Mouse (Mus musculus) midbrain, embryonic 11.5 days (tissue): Measurements from ENCODE around the gene Irs1. TPM values are rescaled to one million over a fixed set of nuclear protein-coding genes. Genes with fewer than 3 reads are reported as not detected.

Experiments used
- ATAC-seq: fragments of 200-750 bp; cut with Nextera tagmentation; 2 replicates; pipeline ENCODE4 v1.8.0; 2017; ENCODE audit warnings: moderate TSS enrichment, moderate library complexity; ENCODE audit not compliant: low FRiP score
- DNase-seq: peaks from one replicate; pipeline ENCODE4 v3.0.0; 2015; ENCODE audit warnings: low spot score; ENCODE audit errors: missing footprints
- H3K27ac ChIP-seq: fragments of 300-500 bp; sonication (generic); 2 replicates; pipeline ENCODE4 v1.5.1; 2014; ENCODE audit warnings: low read depth, low read length
- H3K27me3 ChIP-seq: fragments of 300-500 bp; sonication (generic); 2 replicates; pipeline ENCODE4 v1.6.1; 2014; ENCODE audit warnings: mild to moderate bottlenecking, low read length, moderate library complexity, mixed read lengths; ENCODE audit not compliant: control insufficient read depth, insufficient read depth
- H3K36me3 ChIP-seq: fragments of 300-500 bp; sonication (generic); 2 replicates; pipeline ENCODE4 v1.6.1; 2014; ENCODE audit warnings: mild to moderate bottlenecking, low read length, moderate library complexity, mixed read lengths; ENCODE audit not compliant: control insufficient read depth, insufficient read depth
- H3K4me1 ChIP-seq: fragments of 300-500 bp; sonication (generic); 2 replicates; pipeline ENCODE4 v1.6.1; 2014; ENCODE audit warnings: low read length; ENCODE audit not compliant: control insufficient read depth, insufficient read depth
- H3K4me2 ChIP-seq: fragments of 300-500 bp; sonication (generic); 2 replicates; pipeline ENCODE4 v1.6.1; 2014; ENCODE audit warnings: mild to moderate bottlenecking, moderate library complexity
- H3K4me3 ChIP-seq: fragments of 300-500 bp; sonication (generic); 2 replicates; pipeline ENCODE4 v1.5.1; 2014; ENCODE audit warnings: low read depth, low read length
- H3K9ac ChIP-seq: fragments of 300-500 bp; sonication (generic); 2 replicates; pipeline ENCODE4 v1.6.1; 2014; ENCODE audit warnings: low read length
- H3K9me3 ChIP-seq: fragments of 300-500 bp; sonication (generic); 2 replicates; pipeline ENCODE4 v1.6.1; 2016; ENCODE audit warnings: low read length; ENCODE audit not compliant: control insufficient read depth
- WGBS: fragments of 180-500 bp; shearing (Covaris S2); extraction: QIAGEN DNeasy Blood & Tissue Kit; methylation state at CpG from one replicate; pipeline ENCODE4 v1.1.7; 2014; 5-methylcytosine and 5-hydroxymethylcytosine counted together
- polyA plus RNA-seq: library from polyadenylated mRNA; unstranded; fragments of >200 nt; fragmentation: Nextera tagmentation; extraction: Ambion mirVana; gene quantifications from 2 replicates; pipeline ENCODE4 v1.2.1, GENCODE M21; 2014

Gene Irs1
- polyA plus RNA-seq, 1 experiment from 2014 or later: 5.9 TPM

DNA sequence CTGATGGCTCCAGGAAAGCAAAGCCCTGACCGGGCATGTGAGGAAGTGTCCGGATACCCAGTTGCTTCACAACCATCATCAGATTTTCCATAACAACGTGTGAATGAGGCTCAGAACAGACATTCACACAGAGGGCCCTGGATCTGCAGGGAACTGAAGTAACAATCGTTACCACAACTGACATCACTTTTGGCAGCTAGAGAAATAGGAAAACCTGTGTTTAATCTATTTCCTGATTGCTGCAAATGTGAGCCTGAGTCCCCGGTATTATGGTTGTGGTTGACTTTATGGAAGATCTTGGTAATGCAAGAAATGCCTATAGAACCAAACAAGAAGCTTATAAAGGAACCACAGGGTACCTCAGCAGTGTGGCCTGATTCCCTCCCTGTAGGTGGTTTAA lies 46.2 kb downstream of the Irs1 start:
- no peak overlapping the region for H3K27ac ChIP-seq
- H3K9me3 ChIP-seq: no peaks in the 10 kb centered on the region
- H3K27me3 ChIP-seq: no peaks in the 10 kb centered on the region
- no peak for ATAC-seq
- H3K4me3 ChIP-seq: no peak overlapping the region
- no peak for DNase-seq
- H3K9ac ChIP-seq: no peak overlapping the region
- H3K4me2 ChIP-seq: no peak overlapping the region
- 87% methylated on average over 5 of the region's 5 CpGs for WGBS
- H3K4me1 ChIP-seq: peaks cover 2% of the 10 kb centered on the region; the same call in 1 of the 2 replicates
- no peaks in the 10 kb centered on the region; the same call in 1 of the 2 replicates for H3K36me3 ChIP-seq

DNA sequence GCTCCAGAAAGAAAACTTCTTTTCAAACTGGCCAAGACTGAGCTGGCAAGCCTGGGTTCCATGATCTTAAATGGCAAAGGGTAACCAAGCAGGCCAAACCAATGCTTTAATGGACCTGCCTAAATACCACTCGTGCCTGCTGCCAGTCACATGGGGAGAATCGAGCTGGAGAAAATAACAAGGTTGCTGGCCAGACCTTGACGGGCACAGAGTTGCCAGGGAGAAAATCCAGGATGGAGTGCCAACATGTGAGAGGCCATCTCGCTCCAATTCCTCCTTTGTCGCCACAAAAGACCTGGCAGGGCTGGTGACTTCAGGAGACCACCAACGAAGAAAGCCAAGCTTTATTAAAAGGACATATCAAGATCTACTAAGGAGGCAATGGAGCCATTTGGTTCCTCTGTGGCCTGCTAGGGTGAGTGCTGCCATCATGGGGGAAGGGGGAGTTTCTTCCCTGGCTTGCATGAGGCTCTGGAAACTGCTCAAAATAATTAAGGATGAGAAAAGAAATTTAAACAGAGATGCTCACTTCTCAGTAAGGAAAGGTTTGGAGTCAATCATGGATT lies 47.9 kb downstream of the Irs1 start:
- ATAC-seq: no peak
- Histone ChIP-seq H3K4me1 (peaks cover 2% of the 10 kb centered on the region; the same call in 1 of the 2 replicates), H3K27ac (no peak overlapping the region), H3K4me2 (no peak overlapping the region), H3K4me3 (no peak overlapping the region), H3K27me3 (no peaks in the 10 kb centered on the region), H3K9ac (no peak overlapping the region), H3K9me3 (no peaks in the 10 kb centered on the region), H3K36me3 (no peaks in the 10 kb centered on the region; the same call in 1 of the 2 replicates)
- no peak for DNase-seq
- 83% methylated on average over 6 of the region's 6 CpGs for WGBS

DNA sequence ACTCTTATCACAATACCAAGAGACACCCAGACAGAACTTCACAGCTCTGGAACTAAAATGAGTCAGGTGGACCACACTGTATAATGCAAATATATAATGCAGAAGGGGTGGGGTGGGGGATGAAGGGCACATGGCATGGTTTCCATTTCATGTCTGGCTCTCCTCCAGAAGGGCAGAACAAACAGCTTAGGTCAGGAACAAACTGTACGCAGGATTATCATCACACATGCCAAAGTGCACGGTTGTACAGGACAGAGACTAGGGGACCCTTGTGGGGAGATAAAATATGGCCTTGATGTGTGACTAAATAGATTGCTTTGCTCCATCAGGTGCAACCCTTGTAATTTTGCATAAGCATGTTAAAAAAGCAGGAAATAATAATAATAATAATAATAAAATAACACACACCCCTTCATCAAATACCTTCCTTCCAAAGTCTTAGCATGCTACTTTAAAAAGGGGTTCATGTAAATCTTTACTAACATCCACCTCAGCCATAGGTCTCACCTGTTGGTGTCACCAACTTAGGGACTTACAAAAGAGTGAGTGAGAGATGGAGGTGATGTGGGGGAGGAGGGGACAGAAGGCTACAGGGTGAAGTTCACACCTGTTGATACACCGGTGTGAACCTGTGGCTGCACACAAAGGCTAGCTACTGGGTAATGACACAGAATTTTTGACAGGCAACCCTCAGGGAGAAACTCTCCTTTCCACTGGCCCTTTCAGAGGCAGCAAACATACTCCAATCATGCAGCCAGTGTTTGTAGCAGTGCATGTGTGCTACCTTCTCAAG lies 51.6 kb downstream of the Irs1 start:
- 97% methylated on average over 3 of the region's 3 CpGs for WGBS
- Histone ChIP-seq H3K4me3 (no peak overlapping the region), H3K4me2 (no peak overlapping the region), H3K27ac (no peak overlapping the region), H3K36me3 (no peaks in the 10 kb centered on the region), H3K9ac (no peak overlapping the region), H3K27me3 (no peaks in the 10 kb centered on the region), H3K4me1 (no peaks in the 10 kb centered on the region), H3K9me3 (no peaks in the 10 kb centered on the region)
- no peak for ATAC-seq
- DNase-seq: no peak

DNA sequence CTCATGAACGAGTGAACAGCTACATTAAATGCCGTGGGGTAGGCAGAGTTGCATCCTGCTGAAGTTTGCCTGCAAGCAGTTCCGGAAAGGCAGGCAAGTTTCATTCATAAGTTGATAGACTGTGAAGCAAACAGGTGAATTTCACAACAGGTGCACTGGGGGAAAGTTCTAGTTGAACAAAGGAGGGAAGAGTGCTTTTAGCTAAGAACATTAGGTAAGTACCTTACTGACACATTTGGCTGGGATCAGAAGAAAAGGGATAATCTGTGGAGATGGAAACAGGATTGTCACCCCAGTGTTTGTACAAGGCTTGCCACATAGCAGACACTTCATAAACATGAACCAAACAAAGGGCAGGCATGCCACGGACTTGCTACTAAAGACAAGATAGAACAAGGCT lies 53.0 kb downstream of the Irs1 start:
- H3K4me2 ChIP-seq: no peak overlapping the region
- no peak for ATAC-seq
- no peak for DNase-seq
- H3K4me3 ChIP-seq: no peak overlapping the region
- H3K27ac ChIP-seq: no peak overlapping the region
- H3K36me3 ChIP-seq: no peaks in the 10 kb centered on the region
- H3K4me1 ChIP-seq: no peaks in the 10 kb centered on the region
- H3K27me3 ChIP-seq: no peaks in the 10 kb centered on the region
- WGBS: 87% methylated on average over 4 of the region's 4 CpGs
- no peaks in the 10 kb centered on the region for H3K9me3 ChIP-seq
- H3K9ac ChIP-seq: no peak overlapping the region

DNA sequence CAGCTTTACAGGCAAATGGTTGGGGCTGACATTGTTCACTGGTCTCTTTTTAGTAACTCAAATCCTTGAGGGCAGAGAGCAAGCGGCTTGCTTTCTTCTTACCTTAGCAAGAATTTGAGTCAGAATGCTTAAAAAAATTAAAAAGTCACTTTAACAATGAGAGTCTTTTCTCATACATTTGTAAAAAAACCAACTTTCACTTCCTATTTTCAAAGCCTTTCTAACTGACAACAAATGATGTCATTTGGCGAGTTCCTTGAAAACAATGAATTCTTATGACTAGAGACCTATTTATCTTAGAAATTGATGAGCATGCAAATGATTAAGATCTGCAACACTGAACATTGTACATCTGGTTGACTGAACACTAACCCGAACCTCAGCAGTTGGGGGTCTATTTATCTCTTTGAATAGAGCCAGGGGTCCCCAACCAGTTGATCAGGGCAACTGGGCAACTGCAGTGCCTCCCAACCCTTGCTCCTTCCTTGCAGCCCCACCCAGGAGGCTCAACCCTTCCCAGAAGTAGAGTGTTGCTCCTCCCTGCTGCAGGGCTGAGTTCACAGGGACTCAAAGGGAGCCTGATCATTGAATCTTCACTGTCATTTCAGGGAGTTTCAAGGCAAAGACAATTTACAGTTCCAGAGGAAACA lies 55.6 kb downstream of the Irs1 start:
- no peak overlapping the region for H3K9ac ChIP-seq
- H3K36me3 ChIP-seq: no peaks in the 10 kb centered on the region
- H3K4me1 ChIP-seq: no peaks in the 10 kb centered on the region
- ATAC-seq (no peak), DNase-seq (no peak)
- no peak overlapping the region for H3K4me3 ChIP-seq
- H3K4me2 ChIP-seq: no peak overlapping the region
- 72% methylated on average over 3 of the region's 3 CpGs for WGBS
- H3K27me3 ChIP-seq: no peaks in the 10 kb centered on the region
- no peaks in the 10 kb centered on the region for H3K9me3 ChIP-seq
- no peak overlapping the region for H3K27ac ChIP-seq

DNA sequence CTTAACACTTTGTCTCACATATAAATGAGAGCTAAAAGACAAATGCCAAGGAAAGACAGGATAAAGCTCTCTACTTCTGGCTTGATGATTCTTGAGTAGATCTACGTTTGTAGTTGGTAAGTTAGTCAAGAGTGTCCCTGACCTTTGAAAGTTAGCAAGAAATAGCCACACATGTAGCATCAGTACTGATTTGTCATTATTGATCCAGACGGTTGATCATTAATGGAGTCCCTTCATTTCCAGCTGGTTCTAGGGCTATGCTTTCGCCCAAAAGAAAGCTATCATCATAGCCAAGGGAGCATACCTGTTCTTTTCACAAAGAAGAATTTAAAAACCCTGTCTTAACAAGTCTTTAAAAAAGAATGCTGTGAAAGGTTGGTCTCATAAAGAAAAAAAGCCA lies 56.6 kb downstream of the Irs1 start:
- no peak for DNase-seq
- H3K4me3 ChIP-seq: no peak overlapping the region

DNA sequence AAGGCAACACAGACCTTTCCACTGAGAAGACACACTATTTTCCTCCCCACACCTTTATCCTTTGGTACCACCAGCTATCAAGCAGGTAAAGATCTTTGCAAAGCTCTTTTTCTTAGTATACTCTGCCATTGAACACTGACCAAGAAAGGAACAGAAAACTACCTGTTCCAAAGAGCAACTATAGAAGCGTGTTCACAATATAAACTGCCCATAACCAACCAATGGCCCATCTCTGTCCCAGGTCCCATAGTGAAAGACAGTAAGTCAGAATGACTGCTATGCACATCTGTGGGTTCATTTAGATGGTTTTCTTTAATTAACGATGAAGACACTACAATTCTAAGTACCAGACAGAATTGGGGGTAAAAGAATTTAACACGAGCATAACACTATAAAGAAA lies 58.4 kb downstream of the Irs1 start, which contains the start of gene Gm9747:
Gene Gm9747, plus strand, starts transcription at position 301 of the 400 bp plus-strand sequence.
- H3K4me1 ChIP-seq: no peaks in the 10 kb centered on the region
- no peak within 1 kb of the TSS for H3K9ac ChIP-seq
- no peak for ATAC-seq
- no peaks in the 10 kb centered on the region for H3K36me3 ChIP-seq
- no peaks in the 10 kb centered on the region for H3K9me3 ChIP-seq
- H3K27ac ChIP-seq: no peak within 1 kb of the TSS
- H3K4me3 ChIP-seq: no peak within 1 kb of the TSS
- no peak within 1 kb of the TSS for H3K4me2 ChIP-seq
- no peak for DNase-seq
- 93% methylated on average over 3 of the region's 3 CpGs for WGBS
- no peaks in the 10 kb centered on the region for H3K27me3 ChIP-seq

More for the DNA sequence above, 56.6 kb downstream of the Irs1 start:
- ATAC-seq: no peak
- no peaks in the 10 kb centered on the region for H3K9me3 ChIP-seq
- H3K27me3 ChIP-seq: no peaks in the 10 kb centered on the region
- H3K36me3 ChIP-seq: no peaks in the 10 kb centered on the region
- no peak overlapping the region for H3K4me2 ChIP-seq
- H3K9ac ChIP-seq: no peak overlapping the region
- H3K4me1 ChIP-seq: no peaks in the 10 kb centered on the region
- no peak overlapping the region for H3K27ac ChIP-seq
- WGBS: 88% methylated on average over 3 of the region's 3 CpGs

DNA sequence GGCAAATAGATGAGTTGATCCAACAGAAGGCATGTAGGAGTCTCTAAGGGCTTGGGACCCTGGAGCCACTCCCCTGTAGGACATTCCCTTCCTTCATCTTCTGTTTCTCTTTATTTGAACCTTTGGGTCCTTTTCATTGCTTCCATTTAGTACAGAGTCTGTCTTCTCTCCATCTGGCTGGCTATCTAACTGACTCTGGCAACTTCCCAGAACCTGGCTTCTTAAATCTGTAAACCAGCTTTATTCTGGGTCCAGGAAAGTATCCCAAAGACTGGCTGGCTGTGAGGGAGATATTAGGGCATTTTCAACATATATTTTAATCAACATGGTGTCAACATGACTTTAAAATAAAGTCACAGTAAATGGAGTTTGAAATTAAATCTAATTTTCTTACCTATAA lies 62.4 kb downstream of the Irs1 start:
- no peaks in the 10 kb centered on the region for H3K9me3 ChIP-seq
- no peak overlapping the region for H3K4me2 ChIP-seq
- no peaks in the 10 kb centered on the region for H3K4me1 ChIP-seq
- H3K27me3 ChIP-seq: no peaks in the 10 kb centered on the region
- no peaks in the 10 kb centered on the region for H3K36me3 ChIP-seq
- H3K4me3 ChIP-seq: no peak overlapping the region
- H3K9ac ChIP-seq: no peak overlapping the region
- no peak overlapping the region for H3K27ac ChIP-seq
- no peak for ATAC-seq
- DNase-seq: no peak
